Mouse (Mus musculus) 416B (cell line): ENCODE results near the gene 1700037C18Rik.
"Not testable (repeated sequence)": the region's sequence is repeated elsewhere in the genome, so short reads cannot be mapped to it uniquely, and the experiment has no call there.

ENCODE experiments used
- DNase-seq: peaks from one replicate; pipeline ENCODE4 v3.0.0; 2011; ENCODE audit warnings: low read depth

The 1700037C18Rik gene

GRCm38 (mm10) chr16:3872216-3873047 is 36.1 kb downstream of the 1700037C18Rik start, which contains the start of gene Naa60:
TSS of gene Naa60 (plus strand) at chr16:3872375.
- DNase-seq = peak; percentile 86

- DNase-seq = peak; percentile 41
Observed at GRCm38 (mm10) chr16:3871815-3872214, 36.7 kb downstream of the 1700037C18Rik start.

GRCm38 (mm10) chr16:3859254-3859653 is 49.2 kb downstream of the 1700037C18Rik start:
- peak; percentile 67 for DNase-seq

- peak; percentile 46 for DNase-seq
Observed at GRCm38 (mm10) chr16:3855776-3856175, 52.7 kb downstream of the 1700037C18Rik start.

GRCm38 (mm10) chr16:3854437-3855182 is 53.9 kb downstream of the 1700037C18Rik start:
- DNase-seq = no peak

- DNase-seq = no peak
Observed at GRCm38 (mm10) chr16:3852586-3852985, 55.9 kb downstream of the 1700037C18Rik start.

- not testable (repeated sequence) for DNase-seq
Observed at GRCm38 (mm10) chr16:3851301-3851700, 57.2 kb downstream of the 1700037C18Rik start.

- DNase-seq = peak; percentile 32
Observed at GRCm38 (mm10) chr16:3848416-3848815, 60.1 kb downstream of the 1700037C18Rik start.

- peak; percentile 24 for DNase-seq
Observed at GRCm38 (mm10) chr16:3847871-3848270, 60.6 kb downstream of the 1700037C18Rik start.

GRCm38 (mm10) chr16:3846711-3847518 is 61.6 kb downstream of the 1700037C18Rik start, which contains the start of gene Zfp174:
TSS of gene Zfp174 (plus strand) at chr16:3847268.
- DNase-seq = peak; percentile 97
